Mouse (Mus musculus) right cerebral cortex, postnatal 10 days (tissue): ENCODE data around the gene Bcl11a.

Source experiments
- DNase-seq, 2 experiments: peaks; one replicate each; pipeline ENCODE4 v3.0.0; 2021; ENCODE audit warnings: low spot score in 2 of 2

Bcl11a gene

DNA sequence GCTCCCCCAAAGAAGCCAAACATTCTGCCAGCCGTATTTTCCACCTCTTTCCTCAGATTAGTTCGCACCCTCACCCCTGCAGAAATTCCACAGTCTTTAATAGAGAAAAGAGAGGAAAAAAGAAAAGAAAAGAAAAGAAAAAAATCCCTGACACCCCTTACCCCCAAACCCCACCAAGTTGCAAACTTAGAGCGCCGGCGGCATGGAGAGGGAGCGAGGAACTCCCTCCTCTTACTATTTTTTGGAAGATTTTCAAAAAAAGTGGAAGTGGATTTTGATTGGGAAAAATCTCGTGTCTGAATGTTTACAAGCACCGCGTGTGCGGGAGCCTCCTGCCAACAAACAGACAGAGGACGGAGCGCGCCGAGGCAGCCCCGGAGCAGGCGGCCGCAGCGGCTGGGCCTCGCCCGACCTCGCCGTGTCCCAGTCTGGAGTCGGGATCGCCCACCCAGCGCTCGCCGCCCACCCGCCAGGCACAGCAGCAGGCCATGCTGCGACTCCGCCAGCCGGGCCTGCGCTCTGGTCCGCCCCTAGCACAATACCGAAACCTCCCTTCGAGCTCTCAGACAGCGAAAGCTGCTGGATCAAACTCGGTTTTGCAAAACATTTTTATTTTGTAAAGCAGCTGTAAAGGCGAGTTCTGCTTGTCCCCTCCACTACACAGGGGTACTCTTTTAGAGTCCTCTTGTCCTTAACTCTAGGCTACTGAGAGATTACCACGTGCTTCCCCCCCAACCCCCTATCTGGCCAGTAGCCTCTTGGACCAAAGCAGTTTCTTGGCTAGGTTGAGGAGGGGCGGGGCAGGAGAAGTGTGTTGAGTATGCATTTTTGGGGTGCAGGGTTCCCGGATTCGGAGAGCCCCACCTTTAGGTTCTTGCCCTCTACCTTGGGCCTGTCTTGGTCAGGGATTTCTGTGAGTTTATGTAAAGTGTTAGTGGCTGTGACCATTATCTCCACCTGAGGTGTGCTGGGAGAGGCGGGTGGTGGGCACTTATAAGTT is 1.8 kb downstream of the Bcl11a start:
- DNase-seq, result peak; percentile 71 to 72

- DNase-seq, result peak; percentile 83 to 86
Observed at GRCm38 (mm10) chr11:24080541-24080940, 2.7 kb downstream of the Bcl11a start.

DNA sequence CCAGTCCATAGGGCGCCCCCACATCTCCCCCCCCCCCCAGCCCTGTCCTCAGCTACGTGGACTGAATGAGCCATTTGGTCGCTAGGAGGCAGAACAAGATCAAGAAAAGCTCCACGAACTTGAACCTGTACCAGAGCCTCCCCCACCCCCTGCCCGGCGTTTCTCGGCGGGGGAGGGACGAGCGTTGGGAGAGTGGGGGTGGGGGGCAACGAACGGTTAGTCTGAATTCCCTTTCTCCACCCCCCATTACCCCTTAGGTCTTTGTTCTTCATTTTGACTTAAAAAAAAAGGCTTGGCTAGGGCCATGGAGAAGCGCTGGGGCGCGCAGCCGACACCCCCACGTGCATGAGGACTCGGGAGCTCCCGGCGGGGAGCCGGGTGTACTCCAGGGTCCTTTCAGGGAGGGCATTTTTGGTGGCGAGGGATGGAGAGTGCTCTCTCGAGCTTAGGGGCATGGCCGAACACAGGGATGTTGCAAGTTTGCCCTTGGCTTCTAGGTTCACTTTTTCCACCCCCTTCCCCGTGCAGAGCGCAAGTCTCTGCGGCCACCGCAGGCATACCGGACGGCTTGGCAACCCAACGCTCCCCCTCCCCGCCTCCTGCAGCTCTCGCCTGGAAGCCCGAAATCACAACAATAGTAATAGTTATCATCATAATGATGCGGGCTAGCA is 3.3 kb downstream of the Bcl11a start:
- DNase-seq, result peak; percentile 82 to 84

DNA sequence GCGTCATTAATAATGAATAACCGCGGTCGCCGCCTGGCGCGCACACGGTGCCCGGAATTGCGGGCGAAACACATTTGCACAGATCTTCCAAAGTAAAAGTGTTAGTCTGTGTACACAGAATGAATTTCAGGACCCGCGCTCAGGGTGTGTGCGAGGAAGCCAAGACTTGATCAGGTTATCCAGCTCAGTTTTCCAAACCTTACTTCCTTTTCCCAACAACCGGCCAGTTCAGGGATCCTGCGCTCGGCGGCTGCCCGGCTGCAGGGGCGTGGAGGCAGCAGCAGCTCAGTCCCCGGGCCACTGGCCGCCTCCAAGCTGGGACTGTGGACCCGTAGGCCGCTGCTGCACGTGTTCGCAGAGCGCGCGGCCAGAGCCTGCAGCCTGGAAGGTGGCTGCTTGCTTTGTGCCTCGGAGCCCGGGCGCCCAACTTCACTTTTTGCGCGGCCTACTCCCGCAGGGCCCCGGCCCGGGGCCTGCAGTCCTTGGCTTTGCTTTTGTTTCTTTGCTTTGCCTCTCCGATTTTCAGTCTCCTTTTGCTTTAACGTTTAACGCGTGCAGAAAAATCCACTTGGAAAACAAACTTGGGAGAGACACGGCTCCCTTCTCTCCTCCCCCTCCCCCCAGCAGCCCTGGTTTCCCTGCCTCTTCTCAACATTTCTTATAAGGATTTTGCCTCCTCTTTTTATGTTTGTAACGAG is 4.0 kb downstream of the Bcl11a start:
- peak; percentile 62 to 63 for DNase-seq

- no peak for DNase-seq
Observed at GRCm38 (mm10) chr11:24082385-24083075, 4.7 kb downstream of the Bcl11a start.

GRCm38 (mm10) chr11:24083076-24083405 is 5.2 kb downstream of the Bcl11a start:
- no peak for DNase-seq

DNA sequence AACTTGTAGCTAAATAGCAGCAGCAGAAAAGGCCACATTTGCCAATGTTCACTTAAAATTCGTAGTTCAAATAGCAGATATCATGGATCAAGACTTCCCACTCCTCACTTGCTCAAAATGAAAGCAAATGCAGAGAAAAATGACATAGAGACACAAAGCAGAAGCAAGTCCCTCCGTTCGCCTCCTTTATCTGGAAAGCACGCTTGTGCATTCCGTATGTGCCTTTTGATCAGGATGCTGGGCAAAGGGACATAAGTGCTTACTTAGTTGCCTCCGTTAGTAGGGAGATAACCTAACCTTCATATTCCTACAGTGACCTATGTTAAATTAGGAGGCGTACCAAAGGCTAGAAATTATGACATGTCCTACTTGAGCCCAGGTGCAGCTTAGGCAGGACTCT is 5.6 kb downstream of the Bcl11a start:
- no peak for DNase-seq

DNA sequence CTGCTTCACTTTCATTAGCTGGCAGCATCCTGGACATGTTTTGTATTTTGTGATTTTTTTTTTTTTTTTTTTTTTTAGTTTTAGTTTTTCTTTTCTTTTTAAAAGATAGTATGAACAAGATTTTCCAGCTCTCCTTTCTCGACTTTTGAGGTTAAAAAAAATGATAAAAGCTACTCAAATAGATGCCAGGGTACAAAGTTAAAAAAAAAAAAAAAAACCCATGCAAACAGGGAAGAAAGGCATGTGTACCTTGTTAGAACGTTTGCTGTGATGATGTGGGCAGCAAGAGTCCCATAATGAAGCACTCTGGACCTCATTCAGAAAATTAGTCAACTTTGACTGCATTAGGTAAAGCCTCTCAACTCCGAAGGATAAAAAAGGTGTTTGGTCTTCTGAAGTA is 6.2 kb downstream of the Bcl11a start:
- DNase-seq, result no peak

GRCm38 (mm10) chr11:24084590-24084989 is 6.7 kb downstream of the Bcl11a start:
- DNase-seq, result peak; percentile 38 to 44

GRCm38 (mm10) chr11:24085986-24086385 is 8.1 kb downstream of the Bcl11a start:
- DNase-seq, result no peak

DNA sequence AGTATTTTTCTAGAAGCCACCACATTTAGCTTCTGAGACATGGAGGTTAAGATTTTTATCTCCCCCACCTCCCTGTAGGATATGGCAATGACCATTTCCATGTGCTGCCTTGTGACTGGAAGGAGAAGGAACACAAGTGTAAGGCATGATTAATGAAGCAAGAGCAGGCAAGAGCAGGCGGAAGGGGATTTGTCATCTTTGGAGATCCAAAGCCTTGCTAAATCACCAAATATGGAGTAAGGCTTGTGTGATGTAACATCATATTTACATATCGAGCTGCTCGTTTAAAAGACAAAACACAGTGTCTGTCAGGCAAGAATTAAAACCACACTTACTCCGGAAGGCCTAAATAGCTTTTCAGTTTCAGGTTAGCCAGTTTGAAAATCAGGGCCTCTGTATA is 9.2 kb downstream of the Bcl11a start:
- DNase-seq, result peak in 1 of 2 experiments; percentile 36

DNA sequence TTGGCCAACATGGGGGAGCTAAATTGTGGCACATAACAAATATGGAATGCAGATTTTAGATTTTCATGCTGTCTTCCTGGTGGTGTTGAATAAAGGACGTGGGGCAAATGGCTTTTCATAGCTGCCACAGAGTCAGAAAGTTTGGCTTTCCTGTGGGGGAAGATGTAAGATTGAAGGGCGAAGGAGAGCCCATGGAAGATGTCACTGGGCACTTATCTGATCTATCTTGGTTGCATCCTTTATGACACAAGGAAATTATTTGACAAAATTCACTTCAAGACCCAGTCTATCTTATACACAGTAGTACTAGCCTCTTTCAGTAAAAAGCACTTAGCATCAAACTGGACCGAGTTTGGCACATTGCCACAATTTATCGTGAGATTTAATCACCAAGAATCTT is 12.6 kb downstream of the Bcl11a start:
- no peak for DNase-seq

- DNase-seq, result peak in 1 of 2 experiments; percentile 20
Observed at GRCm38 (mm10) chr11:24091393-24092080, 13.7 kb downstream of the Bcl11a start.

DNA sequence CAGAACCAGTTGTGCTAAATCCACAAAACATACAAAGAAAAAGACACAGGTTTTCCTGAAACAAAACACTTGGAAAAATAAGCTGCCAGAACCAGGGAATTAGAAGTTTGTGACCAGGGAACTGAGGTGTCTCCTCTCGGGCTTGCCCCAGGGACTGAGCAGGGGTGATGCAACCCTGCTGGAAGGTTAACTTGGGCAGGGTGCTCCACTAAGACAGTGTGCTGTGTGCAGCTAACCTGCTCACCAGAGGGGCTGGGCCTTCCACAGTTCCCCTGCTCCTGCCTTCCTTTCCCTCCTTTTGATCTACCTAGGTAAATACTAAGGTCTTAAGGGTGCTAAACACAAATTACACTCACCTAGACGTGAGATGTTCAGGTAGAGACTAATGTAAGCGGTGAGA is 14.8 kb downstream of the Bcl11a start:
- no peak for DNase-seq

DNA sequence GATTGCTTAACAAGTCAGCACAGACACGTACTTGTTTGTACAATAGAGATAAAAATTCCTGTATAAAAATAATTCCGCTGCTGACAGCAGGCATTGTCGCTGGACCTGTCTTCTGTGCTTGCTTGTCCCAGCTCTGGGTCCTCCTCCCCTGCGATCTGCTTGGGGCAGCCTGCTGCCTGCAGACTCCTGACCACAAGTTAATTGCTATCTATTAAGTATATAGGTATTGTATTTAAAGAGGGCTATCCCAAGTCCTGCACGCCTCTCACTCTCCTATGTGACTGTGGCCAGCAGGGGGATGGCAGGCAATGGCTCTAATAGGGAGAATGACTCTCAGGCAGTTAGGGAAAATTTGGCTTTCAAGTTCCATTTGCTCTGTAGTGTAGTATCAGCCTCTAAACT is 16.2 kb downstream of the Bcl11a start:
- DNase-seq, result no peak

GRCm38 (mm10) chr11:24095236-24095635 is 17.4 kb downstream of the Bcl11a start:
- no peak for DNase-seq

GRCm38 (mm10) chr11:24095656-24096353 is 17.9 kb downstream of the Bcl11a start:
- DNase-seq, result no peak

DNA sequence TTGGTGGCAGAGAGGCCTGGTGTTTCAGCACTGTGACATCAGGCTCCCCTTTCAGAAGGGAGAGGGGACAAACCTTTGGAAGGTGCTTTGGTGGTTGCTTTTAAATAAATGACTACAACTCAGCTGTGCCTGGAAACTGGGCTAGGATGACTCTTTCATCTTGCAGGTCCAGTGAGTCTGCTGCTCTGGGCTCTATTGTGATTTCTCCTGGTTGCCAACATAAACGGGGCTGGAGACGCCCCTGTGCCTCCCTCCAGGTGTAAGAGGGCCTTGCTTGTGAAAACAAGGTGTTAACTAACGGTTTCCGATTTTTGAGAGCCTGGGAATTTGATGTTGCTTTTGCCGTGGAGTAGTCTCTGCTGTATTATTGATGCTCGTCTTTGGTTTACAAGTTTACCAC is 18.6 kb downstream of the Bcl11a start:
- no peak for DNase-seq

DNA sequence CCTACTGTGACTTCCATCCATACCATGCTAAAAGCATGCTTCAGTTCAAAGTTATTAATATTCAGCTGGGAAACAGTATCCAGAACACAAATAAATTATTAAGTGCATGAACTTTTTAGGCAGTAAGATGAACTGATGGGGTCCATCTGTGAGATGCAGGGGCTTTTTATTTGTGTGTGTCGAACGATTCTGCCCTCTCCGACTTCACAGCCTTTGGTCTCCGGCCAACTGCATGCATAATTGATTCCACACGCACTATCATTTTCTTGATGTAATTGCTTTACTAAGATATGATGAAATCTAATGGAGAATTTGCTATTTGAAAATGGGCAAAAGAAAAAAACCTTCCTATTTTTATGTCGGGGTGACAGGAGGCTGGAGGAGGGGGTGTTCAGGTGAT is 19.2 kb downstream of the Bcl11a start:
- DNase-seq, result no peak

- DNase-seq, result no peak
Observed at GRCm38 (mm10) chr11:24098069-24098468, 20.2 kb downstream of the Bcl11a start.

GRCm38 (mm10) chr11:24098662-24099061 is 20.8 kb downstream of the Bcl11a start:
- DNase-seq, result no peak
